ENCODE assay signal across 8 mouse cellular contexts in the genomic region with DNA sequence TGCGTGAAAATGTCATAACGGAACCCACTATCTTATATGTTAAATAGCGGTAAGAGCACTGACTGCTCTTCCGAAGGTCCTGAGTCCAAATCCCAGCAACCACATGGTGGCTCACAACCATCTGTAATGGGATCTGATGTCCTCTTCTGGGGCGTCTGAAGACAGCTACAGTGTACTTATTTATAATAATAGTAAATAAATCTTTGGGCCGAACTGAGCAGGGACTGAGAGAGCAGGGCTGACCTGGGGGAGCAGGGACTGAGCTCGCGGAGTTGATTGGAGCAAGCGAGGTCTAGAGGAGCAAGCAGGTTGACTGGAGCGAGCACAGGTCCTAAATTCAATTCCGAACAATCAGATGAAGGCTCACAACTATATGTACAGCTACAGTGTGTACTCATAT. TPM values are rescaled to one million over a fixed set of nuclear protein-coding genes. Genes with fewer than 3 reads are reported as not detected.
DNase-seq lines count a peak whose midpoint lies in the region; ATAC-seq and TF ChIP-seq lines count a peak whose summit lies in the region.
"Not testable (repeated sequence)": the region's sequence is repeated elsewhere in the genome, so short reads cannot be mapped to it uniquely, and the experiment has no call there.

No protein-coding gene starts in this region.

- H3K9me3 ChIP-seq in ES-Bruce4 (replicated peaks; ENCODE audit: control insufficient read depth, insufficient read depth, low read length, poor library complexity, severe bottlenecking); forebrain, embryonic 13.5 days (replicated peaks); heart, postnatal 0 days (replicated peaks; ENCODE audit: control insufficient read depth, low read length); intestine, postnatal 0 days (ENCODE audit: control insufficient read depth); liver, embryonic 11.5 days (ENCODE audit: control insufficient read depth, low read length); midbrain, embryonic 10.5 days (replicated peaks): not testable (repeated sequence)

- not testable (repeated sequence) for H3K36me3 ChIP-seq in ES-Bruce4 (ENCODE audit: control insufficient read depth, insufficient read depth, low read length, poor library complexity, severe bottlenecking); forebrain, embryonic 13.5 days (ENCODE audit: poor library complexity, severe bottlenecking); heart, postnatal 0 days (replicated peaks; ENCODE audit: control insufficient read depth, insufficient read depth, low read length); intestine, postnatal 0 days (ENCODE audit: control insufficient read depth, insufficient read depth); liver, embryonic 11.5 days (ENCODE audit: control insufficient read depth, insufficient read depth, low read length); midbrain, embryonic 10.5 days; spleen, adult 2 months (ENCODE audit: control insufficient read depth, insufficient read depth, low read length)

- 41% methylated on average over 11 of the region's 11 CpGs for WGBS in forebrain, embryonic 13.5 days
- whole genome bisulfite sequencing in heart, postnatal 0 days, result 30% methylated on average over 11 of the region's 11 CpGs
- 45% methylated on average over 11 of the region's 11 CpGs for WGBS in intestine, postnatal 0 days
- 36% methylated on average over 11 of the region's 11 CpGs for WGBS in liver, embryonic 11.5 days
- WGBS in midbrain, embryonic 10.5 days, result 47% methylated on average over 11 of the region's 11 CpGs
- WGBS in spleen, adult 2 months, result 47% methylated on average over 11 of the region's 11 CpGs

- peak; percentile 2; the same call in 1 of the 2 replicates for ATAC-seq in forebrain, embryonic 13.5 days
- ATAC-seq in heart, postnatal 0 days (ENCODE audit: insufficient read depth, low read depth); intestine, postnatal 0 days: not testable (repeated sequence)
- ATAC-seq in liver, embryonic 11.5 days (replicated peaks; ENCODE audit: low FRiP score), result 0 out of 2 replicates have a peak, but pooled peaks have one; percentile 10

- H3K4me1 ChIP-seq in ES-Bruce4 (ENCODE audit: control insufficient read depth, insufficient read depth, low read length); forebrain, embryonic 13.5 days; heart, postnatal 0 days (ENCODE audit: control insufficient read depth, insufficient read depth); intestine, postnatal 0 days (replicated peaks; ENCODE audit: control insufficient read depth, insufficient read depth, low read length); liver, embryonic 11.5 days (replicated peaks; ENCODE audit: control insufficient read depth, insufficient read depth, low read length); midbrain, embryonic 10.5 days; spleen, adult 2 months (ENCODE audit: control insufficient read depth, insufficient read depth, insufficient read length): not testable (repeated sequence)

- not testable (repeated sequence) for TF ChIP-seq CTCF in ES-Bruce4 (IDR thresholded peaks at IDR 0.05; ENCODE audit: low read depth, low read length); heart, postnatal 0 days (IDR thresholded peaks at IDR 0.05; ENCODE audit: low read depth); intestine, postnatal 0 days (IDR thresholded peaks at IDR 0.05; ENCODE audit: low read depth); spleen, adult 2 months (IDR thresholded peaks at IDR 0.05; ENCODE audit: extremely low read depth, insufficient read depth, insufficient read length, insufficient replicate concordance)

- not testable (repeated sequence) for TF ChIP-seq POLR2A in ES-Bruce4 (IDR thresholded peaks at IDR 0.05; ENCODE audit: insufficient read depth, low read length); spleen, adult 2 months (IDR thresholded peaks at IDR 0.05; ENCODE audit: low read depth, low read length)

- peak overlapping the region; percentile 33; the same call in 1 of the 2 replicates for H3K4me3 ChIP-seq in ES-Bruce4 (ENCODE audit: low read depth, low read length)
- peak overlapping the region; percentile 55 for H3K4me3 ChIP-seq in forebrain, embryonic 13.5 days
- H3K4me3 ChIP-seq in heart, postnatal 0 days (ENCODE audit: low read depth, low read length), result peak overlapping the region; percentile 33
- H3K4me3 ChIP-seq in intestine, postnatal 0 days (ENCODE audit: low read depth, low read length), result peak overlapping the region; percentile 19
- H3K4me3 ChIP-seq in liver, embryonic 11.5 days (ENCODE audit: low read depth, low read length), result peak overlapping the region; percentile 30
- peak overlapping the region; percentile 66 for H3K4me3 ChIP-seq in midbrain, embryonic 10.5 days
- H3K4me3 ChIP-seq in spleen, adult 2 months (ENCODE audit: extremely low read depth, insufficient read depth, insufficient read length), result peak overlapping the region; percentile 23

- H3K27ac ChIP-seq in ES-Bruce4 (ENCODE audit: insufficient read depth, low read length); forebrain, embryonic 13.5 days; intestine, postnatal 0 days (ENCODE audit: low read depth, low read length); liver, embryonic 11.5 days (ENCODE audit: low read depth, low read length); midbrain, embryonic 10.5 days (replicated peaks); spleen, adult 2 months (ENCODE audit: insufficient read depth, low read length): not testable (repeated sequence)
- H3K27ac ChIP-seq in heart, postnatal 0 days (ENCODE audit: low read depth), result peak overlapping the region; percentile 62

- not testable (repeated sequence) for H3K27me3 ChIP-seq in ES-Bruce4 (ENCODE audit: control insufficient read depth, insufficient read depth, low read length, poor library complexity, severe bottlenecking); forebrain, embryonic 13.5 days; heart, postnatal 0 days (ENCODE audit: control insufficient read depth, insufficient read depth, low read length); intestine, postnatal 0 days (replicated peaks; ENCODE audit: control insufficient read depth, insufficient read depth, low read length); liver, embryonic 11.5 days (replicated peaks; ENCODE audit: control insufficient read depth, insufficient read depth, low read length); midbrain, embryonic 10.5 days (ENCODE audit: low read depth, poor library complexity, severe bottlenecking); spleen, adult 2 months (ENCODE audit: control insufficient read depth, insufficient read depth, low read length)

- H3K9ac ChIP-seq in ES-Bruce4 (ENCODE audit: low read depth, poor library complexity, severe bottlenecking), result peak overlapping the region; percentile 66; the same call in 1 of the 2 replicates
- peak overlapping the region; percentile 26; the same call in 1 of the 2 replicates for H3K9ac ChIP-seq in forebrain, embryonic 13.5 days
- H3K9ac ChIP-seq in heart, postnatal 0 days (replicated peaks; ENCODE audit: low read depth, low read length); intestine, postnatal 0 days (ENCODE audit: low read depth, low read length); liver, embryonic 11.5 days (ENCODE audit: low read depth, low read length): not testable (repeated sequence)

- DNase-seq in cerebellum, postnatal 25 days, result peak; percentile 18 to 35
- DNase-seq in heart, postnatal 0 days (ENCODE audit: low spot score); liver, embryonic 11.5 days (ENCODE audit: low spot score); midbrain, embryonic 10.5 days (ENCODE audit: low spot score); spleen, adult 2 months (ENCODE audit: low read depth in 1 of 2, low spot score in 2 of 2): not testable (repeated sequence)

- peak overlapping the region; percentile 53 for H3K4me2 ChIP-seq in forebrain, embryonic 13.5 days
- peak overlapping the region; percentile 57 for H3K4me2 ChIP-seq in heart, postnatal 0 days (ENCODE audit: low read depth, low read length)
- H3K4me2 ChIP-seq in intestine, postnatal 0 days (replicated peaks; ENCODE audit: low read depth), result peak overlapping the region; percentile 54
- peak overlapping the region; percentile 60 for H3K4me2 ChIP-seq in liver, embryonic 11.5 days

- TF ChIP-seq EP300 in ES-Bruce4 (IDR thresholded peaks at IDR 0.05; ENCODE audit: insufficient read depth, low read depth, low read length); heart, postnatal 0 days (IDR thresholded peaks at IDR 0.05; ENCODE audit: low read depth): not testable (repeated sequence)

RNA-seq across cellular contexts. Expression of a gene that starts 0.7 kb away (rescaled TPM):
- polyA plus RNA-seq in ES-Bruce4 (2011; ENCODE audit: insufficient read depth, insufficient read length, low read depth, missing spikeins), result 103 TPM in 2 replicates
- polyA plus RNA-seq in forebrain, embryonic 13.5 days (2015; fragmentation: Nextera tagmentation; extraction: Ambion mirVana), result 68.2 and 73.0 TPM in 2 replicates
- 14.4 and 15.2 TPM in 2 replicates for total RNA-seq in heart, postnatal 0 days (2014; rRNA removed; ENCODE audit: low replicate concordance)
- 39.5 and 43.4 TPM in 2 replicates for polyA plus RNA-seq in heart, postnatal 0 days (2015; fragmentation: Nextera tagmentation; extraction: Ambion mirVana)
- 26.5 and 29.1 TPM in 2 replicates for polyA plus RNA-seq in intestine, postnatal 0 days (2015; fragmentation: Nextera tagmentation; extraction: Ambion mirVana)
- polyA plus RNA-seq in liver, embryonic 11.5 days (2014; fragmentation: Nextera tagmentation; extraction: Ambion mirVana), result 58.1 and 64.2 TPM in 2 replicates
- polyA plus RNA-seq in midbrain, embryonic 10.5 days (2016; fragmentation: Nextera tagmentation; extraction: Ambion mirVana), result 70.1 and 72.0 TPM in 2 replicates
- polyA plus RNA-seq in spleen, adult 2 months (2012; rRNA removed), result 7.3 and 9.3 TPM in 2 replicates
